Mouse (Mus musculus): Measurements from ENCODE around the gene Cyp2s1. TPM values are rescaled to one million over a fixed set of nuclear protein-coding genes. Genes with fewer than 3 reads are reported as not detected.
A peak's percentile ranks its signal among the peaks of the same experiment; 100 is the strongest.
"Not testable (repeated sequence)": the region's sequence is repeated elsewhere in the genome, so short reads cannot be mapped to it uniquely, and the experiment has no call there.

The Cyp2s1 gene
- total RNA-seq, 4 experiments from 2014 or later: 0.11 to 0.44 (median 0.22) TPM; not detected in 1

- no peak for DNase-seq (ENCODE audit: low spot score in 2 of 2)
Observed at GRCm38 (mm10) chr7:25812195-25812594, 4.5 kb downstream of the Cyp2s1 start.

GRCm38 (mm10) chr7:25811716-25812115 is 5.0 kb downstream of the Cyp2s1 start:
- no peak for DNase-seq (ENCODE audit: low spot score in 2 of 2)

GRCm38 (mm10) chr7:25805631-25806343 is 10.9 kb downstream of the Cyp2s1 start:
- DNase-seq (ENCODE audit: low spot score in 2 of 2): peak; percentile 49 to 55

GRCm38 (mm10) chr7:25804792-25805191 is 11.9 kb downstream of the Cyp2s1 start:
- DNase-seq (ENCODE audit: low spot score in 2 of 2): no peak

DNA sequence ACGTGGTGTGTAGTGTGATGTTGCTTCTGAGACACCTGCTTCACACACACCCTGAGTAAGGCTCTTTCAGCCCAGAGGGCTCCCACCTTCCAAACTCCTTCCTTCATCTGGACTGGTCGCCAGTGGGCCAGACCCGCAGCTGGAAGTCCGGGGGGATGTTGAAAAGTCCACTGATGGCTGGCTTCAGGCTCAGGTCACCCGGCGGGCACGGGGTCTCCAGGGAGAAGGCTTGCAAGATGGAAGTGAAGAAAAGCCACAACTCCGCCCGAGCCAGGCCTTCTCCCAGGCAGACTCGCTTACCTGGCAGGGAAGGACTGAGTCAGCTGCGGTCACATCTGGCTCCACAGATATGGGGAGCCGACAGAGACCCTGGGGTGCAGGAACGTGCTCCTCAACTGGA is 13.3 kb downstream of the Cyp2s1 start:
- peak in 1 of 2 experiments; percentile 41 for DNase-seq (ENCODE audit: low spot score in 2 of 2)

- peak; percentile 85 to 86 for DNase-seq (ENCODE audit: low spot score in 2 of 2)
Observed at GRCm38 (mm10) chr7:25802241-25803125, 14.2 kb downstream of the Cyp2s1 start.

- no peak for DNase-seq (ENCODE audit: low spot score in 2 of 2)
Observed at GRCm38 (mm10) chr7:25801031-25801430, 15.7 kb downstream of the Cyp2s1 start.

GRCm38 (mm10) chr7:25799369-25799768 is 17.3 kb downstream of the Cyp2s1 start:
- no peak for DNase-seq (ENCODE audit: low spot score in 2 of 2)

DNA sequence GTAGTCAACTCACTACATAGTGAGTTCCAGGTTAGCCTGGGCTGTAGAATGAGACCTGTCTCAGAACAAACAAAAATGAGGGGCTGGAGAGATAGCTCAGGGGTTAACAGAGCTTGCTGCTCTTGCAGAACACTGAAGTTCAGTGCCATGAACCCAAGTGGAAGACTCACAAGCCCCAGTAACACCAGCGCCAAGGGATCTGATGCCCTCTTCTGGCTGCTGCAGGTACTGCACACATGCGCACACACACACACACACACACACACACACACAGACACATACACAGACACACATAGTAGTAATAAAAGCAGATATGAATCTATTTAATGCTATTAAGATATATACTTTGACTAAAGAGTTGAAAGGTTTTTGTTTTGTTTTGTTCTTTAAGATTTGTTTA is 18.2 kb downstream of the Cyp2s1 start:
- no peak for DNase-seq (ENCODE audit: low spot score in 2 of 2)

GRCm38 (mm10) chr7:25794775-25795174 is 21.9 kb downstream of the Cyp2s1 start:
- no peak for DNase-seq (ENCODE audit: low spot score in 2 of 2)

- no peak for DNase-seq (ENCODE audit: low spot score in 2 of 2)
Observed at GRCm38 (mm10) chr7:25793679-25794078, 23.0 kb downstream of the Cyp2s1 start.

GRCm38 (mm10) chr7:25792966-25793365 is 23.7 kb downstream of the Cyp2s1 start:
- not testable (repeated sequence) for DNase-seq (ENCODE audit: low spot score in 2 of 2)

- DNase-seq (ENCODE audit: low spot score in 2 of 2): peak in 1 of 2 experiments; percentile 53
Observed at GRCm38 (mm10) chr7:25790615-25791014, 26.1 kb downstream of the Cyp2s1 start.

GRCm38 (mm10) chr7:25789129-25789440 is 27.6 kb downstream of the Cyp2s1 start:
- no peak for DNase-seq (ENCODE audit: low spot score in 2 of 2)

DNA sequence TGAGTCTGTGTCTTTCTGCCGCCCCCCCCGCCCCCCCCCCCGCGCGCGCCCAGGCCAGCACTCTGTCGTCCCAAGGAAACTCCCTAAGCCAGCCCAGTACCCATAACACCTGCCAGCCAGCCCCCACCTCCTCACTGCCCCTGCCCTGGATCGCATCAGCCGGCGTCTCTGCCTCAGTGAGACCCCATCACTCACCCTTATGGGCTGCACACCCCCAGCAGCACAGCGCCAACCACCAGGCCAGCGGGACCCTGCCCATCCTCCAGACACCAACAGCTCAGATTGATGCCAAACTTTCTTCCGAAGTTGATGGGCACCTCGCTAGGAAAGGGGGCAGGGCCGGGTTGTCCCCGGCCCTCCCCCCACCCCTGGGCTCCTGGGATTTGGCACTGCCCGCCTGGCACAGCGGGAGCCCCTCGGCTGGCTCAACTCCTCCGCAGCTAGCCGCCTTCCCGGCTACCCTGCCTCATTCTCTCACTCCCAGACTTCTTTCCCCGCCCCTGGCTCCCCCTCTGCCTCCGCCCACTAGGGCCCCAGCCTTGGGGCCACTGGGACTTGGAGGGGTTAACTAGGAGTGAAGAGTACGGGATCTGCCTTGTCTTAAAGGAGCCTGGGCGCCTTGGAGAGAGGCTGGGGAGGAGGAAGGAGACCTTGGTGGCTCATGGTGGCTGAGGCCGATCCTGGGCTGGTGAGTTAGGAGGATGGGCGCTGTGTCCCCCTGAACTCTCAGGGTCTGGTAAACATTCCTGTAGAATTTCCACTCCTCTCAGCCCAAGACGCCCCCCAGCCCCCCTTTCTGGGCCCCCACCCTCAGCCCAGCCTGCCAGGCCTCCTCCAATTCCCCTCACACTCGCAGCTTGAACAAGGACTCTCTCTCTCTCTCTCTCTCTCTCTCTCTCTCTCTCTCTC is 28.2 kb downstream of the Cyp2s1 start, which contains the start of gene Axl:
Gene Axl, minus strand, starts transcription at position 486 of the 909 bp plus-strand sequence.
- DNase-seq (ENCODE audit: low spot score in 2 of 2): peak; percentile 76

DNA sequence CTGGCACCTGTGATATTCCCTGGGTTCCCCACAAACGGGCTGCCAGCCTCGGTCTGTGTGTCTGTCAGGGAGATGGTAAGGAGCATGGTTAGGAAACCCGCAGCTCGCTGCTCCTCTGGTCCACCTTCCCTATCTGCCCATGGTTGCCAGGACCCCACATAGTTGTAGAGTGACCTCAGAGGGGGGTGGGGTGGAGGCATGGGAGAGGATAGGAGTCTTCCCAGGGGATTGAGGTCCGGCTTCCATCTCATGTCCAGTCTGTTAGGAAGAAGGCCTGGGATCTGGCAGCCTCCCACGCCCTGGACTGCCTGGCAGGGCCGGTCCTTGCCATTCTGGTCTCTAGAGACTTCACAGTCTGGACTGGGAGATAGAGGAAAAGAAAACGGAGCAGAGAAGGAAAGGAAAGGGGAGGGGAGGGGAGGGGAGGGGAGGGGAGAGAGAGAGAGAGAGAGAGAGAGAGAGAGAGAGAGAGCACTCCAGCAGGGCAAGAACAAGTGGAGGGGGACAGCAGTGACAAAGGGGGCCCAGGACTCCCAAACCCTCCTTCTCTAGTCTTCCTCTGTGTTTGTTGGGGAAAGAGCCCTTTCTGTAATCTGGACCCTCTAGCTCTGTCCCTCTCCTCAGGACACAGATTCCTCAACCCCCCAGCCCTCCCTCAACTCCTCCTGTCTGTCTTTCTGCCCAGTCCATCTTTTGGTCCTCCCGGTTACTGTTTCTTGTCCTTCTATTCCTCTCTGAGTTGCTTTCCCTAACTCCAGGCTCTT is 29.1 kb downstream of the Cyp2s1 start:
- peak in 1 of 2 experiments; percentile 38 for DNase-seq (ENCODE audit: low spot score in 2 of 2)

DNA sequence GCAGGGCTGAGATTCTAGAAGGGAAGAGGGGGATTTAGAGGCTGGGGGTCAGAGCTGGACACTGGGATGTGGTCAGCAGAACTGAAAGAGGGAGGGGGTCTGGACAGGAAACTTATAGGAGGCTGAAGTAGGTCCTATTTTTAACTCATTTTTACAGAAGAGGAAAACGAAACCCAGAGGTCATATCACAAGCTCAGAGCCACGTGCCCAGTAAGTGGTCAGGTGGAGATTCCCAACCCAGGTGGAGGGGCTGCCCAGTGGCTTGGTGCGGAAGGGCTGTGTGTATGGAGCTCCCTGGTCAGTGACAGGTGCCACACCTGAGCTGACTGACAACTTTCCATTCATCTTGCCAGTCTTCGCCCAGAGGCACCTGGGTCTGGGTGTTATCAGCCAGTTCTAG is 29.7 kb downstream of the Cyp2s1 start:
- no peak for DNase-seq (ENCODE audit: low spot score in 2 of 2)

DNA sequence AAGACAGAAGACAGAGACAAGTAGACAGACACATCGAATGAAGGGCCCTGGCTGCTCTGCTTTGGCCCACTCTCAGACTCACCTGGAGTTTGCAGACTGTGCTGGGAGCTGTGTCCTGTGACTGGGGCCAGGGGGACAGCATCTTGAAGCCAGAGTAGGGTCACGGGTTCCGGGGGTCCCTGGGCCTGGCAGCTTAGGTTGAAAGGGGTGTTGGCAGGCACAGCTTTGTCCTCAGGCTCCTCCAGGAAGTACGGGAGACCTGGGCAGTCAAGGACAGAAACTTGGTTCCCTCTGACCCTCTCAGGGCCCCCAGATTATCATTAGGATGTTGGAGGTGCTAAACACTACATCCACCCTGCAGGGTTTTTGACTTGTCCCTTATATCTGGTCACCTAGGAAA is 31.0 kb downstream of the Cyp2s1 start:
- no peak for DNase-seq (ENCODE audit: low spot score in 2 of 2)

- no peak for DNase-seq (ENCODE audit: low spot score in 2 of 2)
Observed at GRCm38 (mm10) chr7:25784808-25785207, 31.9 kb downstream of the Cyp2s1 start.

- DNase-seq (ENCODE audit: low spot score in 2 of 2): no peak
Observed at GRCm38 (mm10) chr7:25783746-25784145, 33.0 kb downstream of the Cyp2s1 start.

- DNase-seq (ENCODE audit: low spot score in 2 of 2): no peak
Observed at GRCm38 (mm10) chr7:25782744-25783143, 34.0 kb downstream of the Cyp2s1 start.

Measured in gastrocnemius, adult 8-10 months (tissue).